Mouse (Mus musculus) limb, embryonic 12.5 days (tissue): ENCODE measurements at regions not wholly inside any gene's neighbourhood (a gene's known extent, or its start where the extent isn't known, plus 50 kb on each side); places are given as distances from the start of the nearest gene placed in this dataset.
A peak's percentile ranks its signal among the peaks of the same experiment; 100 is the strongest.

Source experiments
- ATAC-seq: fragments of 200-750 bp; cut with Nextera tagmentation; 2 replicates; pipeline ENCODE4 v1.8.0; 2017; ENCODE audit warnings: low read depth, moderate TSS enrichment; ENCODE audit not compliant: insufficient number of reproducible peaks, insufficient read depth, low FRiP score, low TSS enrichment
- H3K27ac ChIP-seq: fragments of 300-500 bp; sonication (generic); 2 replicates; pipeline ENCODE4 v1.5.1; 2016; ENCODE audit warnings: mild to moderate bottlenecking, moderate library complexity
- H3K27me3 ChIP-seq: fragments of 300-500 bp; sonication (generic); 2 replicates; pipeline ENCODE4 v1.6.1; 2016; ENCODE audit warnings: mild to moderate bottlenecking, moderate library complexity
- H3K36me3 ChIP-seq: fragments of 300-500 bp; sonication (generic); 2 replicates; pipeline ENCODE4 v1.6.1; 2016; ENCODE audit warnings: mild to moderate bottlenecking, moderate library complexity
- H3K4me1 ChIP-seq: fragments of 300-500 bp; sonication (generic); replicated peaks from 2 replicates; pipeline ENCODE4 v1.6.1; 2016
- H3K4me2 ChIP-seq: fragments of 300-500 bp; sonication (generic); 2 replicates; pipeline ENCODE4 v1.6.1; 2016; ENCODE audit warnings: mild to moderate bottlenecking, moderate library complexity
- H3K4me3 ChIP-seq: fragments of 300-500 bp; sonication (generic); replicated peaks from 2 replicates; pipeline ENCODE4 v1.5.1; 2016; ENCODE audit warnings: mild to moderate bottlenecking
- H3K9ac ChIP-seq: fragments of 300-500 bp; sonication (generic); replicated peaks from 2 replicates; pipeline ENCODE4 v1.6.1; 2016; ENCODE audit warnings: mild to moderate bottlenecking, moderate library complexity
- H3K9me3 ChIP-seq: fragments of 300-500 bp; sonication (generic); 2 replicates; pipeline ENCODE4 v1.6.1; 2016; ENCODE audit warnings: mild to moderate bottlenecking, moderate library complexity
- WGBS: fragments of 180-500 bp; shearing (Covaris S2); methylation state at CpG from one replicate; pipeline ENCODE4 v1.1.7; 2016; 5-methylcytosine and 5-hydroxymethylcytosine counted together

DNA sequence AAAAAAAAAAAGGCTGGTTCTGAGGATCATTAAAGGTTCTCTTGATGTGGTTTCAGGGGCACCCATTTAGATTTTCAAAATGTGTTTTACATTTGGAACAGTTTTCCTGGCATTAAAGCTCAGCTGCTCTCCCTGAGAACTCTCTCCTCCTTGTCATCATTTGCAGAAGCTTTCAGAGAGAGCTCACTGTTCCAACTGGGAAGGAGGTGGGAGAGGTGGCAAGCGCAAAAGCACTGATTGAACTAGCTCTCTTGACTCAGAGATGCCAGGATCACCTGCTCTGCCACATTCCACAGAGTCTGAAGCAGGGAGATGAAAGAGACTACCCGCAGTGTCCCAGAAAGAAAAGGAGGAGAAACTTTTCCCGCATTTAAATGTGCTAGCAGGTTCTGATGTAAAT, 220.5 kb upstream of the Gbe1 start:
- no peak overlapping the region for H3K9ac ChIP-seq
- no peaks in the 10 kb centered on the region for H3K4me1 ChIP-seq
- no peak overlapping the region for H3K27ac ChIP-seq
- H3K4me2 ChIP-seq, result no peak overlapping the region
- no peak overlapping the region for H3K4me3 ChIP-seq
- WGBS, result 19% methylated on average over 3 of the region's 3 CpGs
- ATAC-seq, result no peak
- no peaks in the 10 kb centered on the region for H3K36me3 ChIP-seq
- no peaks in the 10 kb centered on the region for H3K27me3 ChIP-seq
- no peaks in the 10 kb centered on the region for H3K9me3 ChIP-seq

DNA sequence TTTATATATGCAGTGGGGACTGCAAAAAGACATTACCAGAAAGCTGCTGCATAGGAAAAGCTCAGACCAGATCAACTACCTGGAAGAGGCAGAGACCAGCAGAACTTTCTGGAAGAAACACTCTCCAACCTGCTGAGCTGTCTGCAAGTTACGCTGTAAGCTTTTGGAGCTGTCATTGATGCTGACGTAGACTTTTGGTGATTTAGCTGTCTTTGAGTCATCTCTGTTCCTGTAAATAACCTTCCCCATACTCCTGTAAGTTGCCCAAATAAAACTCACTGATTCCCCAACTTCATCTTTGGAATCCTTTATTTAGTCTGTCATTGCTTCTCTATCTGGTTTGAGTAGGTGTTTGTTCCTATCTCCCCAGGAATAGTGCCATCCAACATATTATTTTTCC, 218.5 kb upstream of the Gbe1 start:
- H3K36me3 ChIP-seq, result no peaks in the 10 kb centered on the region
- no peaks in the 10 kb centered on the region for H3K27me3 ChIP-seq
- H3K4me2 ChIP-seq, result no peak overlapping the region
- ATAC-seq, result no peak
- no peak overlapping the region for H3K4me3 ChIP-seq
- 79% methylated on average over 2 of the region's 2 CpGs for WGBS
- H3K27ac ChIP-seq, result no peak overlapping the region
- no peaks in the 10 kb centered on the region for H3K9me3 ChIP-seq
- no peaks in the 10 kb centered on the region for H3K4me1 ChIP-seq
- no peak overlapping the region for H3K9ac ChIP-seq

DNA sequence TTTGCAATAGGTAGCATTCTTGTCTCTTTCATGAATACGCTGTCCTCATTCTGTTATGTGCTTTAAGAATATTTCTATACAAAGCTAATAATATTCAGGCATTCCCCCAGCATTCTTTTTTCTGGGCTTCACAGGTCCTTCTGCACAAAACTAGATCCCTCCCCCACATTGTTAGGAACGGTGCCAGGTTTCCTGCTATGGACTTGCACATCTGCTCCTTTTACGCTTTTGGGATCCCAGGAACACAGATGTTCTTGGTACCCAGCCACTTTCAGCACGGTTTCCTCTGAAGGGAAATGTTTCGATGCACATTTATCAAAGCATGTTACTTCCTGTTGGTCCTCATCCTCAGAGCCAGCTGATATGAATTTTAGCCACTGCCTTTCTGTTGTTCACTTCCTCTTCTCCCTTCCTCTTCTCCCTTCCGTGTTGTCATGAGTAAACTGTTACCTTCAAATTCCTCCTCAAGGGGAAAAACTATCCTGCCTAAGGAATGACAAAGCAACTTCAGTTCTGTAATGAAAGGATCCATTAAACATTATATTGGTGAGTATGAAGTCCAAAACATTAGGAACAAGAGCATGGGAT, 209.9 kb upstream of the Gbe1 start:
- Histone ChIP-seq H3K4me3 (no peak overlapping the region), H3K9ac (no peak overlapping the region), H3K27me3 (no peaks in the 10 kb centered on the region), H3K4me1 (peaks cover 4% of the 10 kb centered on the region; the same call in 1 of the 2 replicates), H3K36me3 (no peaks in the 10 kb centered on the region), H3K9me3 (no peaks in the 10 kb centered on the region), H3K27ac (no peak overlapping the region), H3K4me2 (no peak overlapping the region)
- ATAC-seq, result no peak
- WGBS, result 37% methylated on average over 6 of the region's 6 CpGs

DNA sequence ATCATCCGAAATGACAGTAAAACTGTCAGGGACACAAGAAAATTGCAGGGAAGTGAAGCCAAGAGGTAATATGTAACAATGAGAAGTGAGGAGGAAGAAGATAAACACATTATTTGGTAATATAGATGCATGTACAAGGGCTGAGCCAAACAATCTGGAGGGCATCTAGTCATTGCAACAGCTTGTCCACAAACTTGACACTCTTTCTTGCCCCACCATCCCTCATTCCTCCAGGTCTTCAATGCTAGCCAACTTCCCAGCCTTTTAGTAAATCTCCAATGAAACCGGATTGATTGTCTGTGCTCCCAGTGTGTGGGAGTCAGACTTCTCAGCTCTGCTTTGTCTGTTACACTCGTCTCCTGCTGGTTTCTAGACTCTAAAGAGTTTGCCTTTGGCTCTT, 172.3 kb upstream of the Gbe1 start:
- H3K36me3 ChIP-seq, result no peaks in the 10 kb centered on the region
- no peaks in the 10 kb centered on the region for H3K4me1 ChIP-seq
- no peaks in the 10 kb centered on the region for H3K9me3 ChIP-seq
- no peaks in the 10 kb centered on the region for H3K27me3 ChIP-seq
- no peak overlapping the region for H3K9ac ChIP-seq
- no peak overlapping the region for H3K27ac ChIP-seq
- H3K4me3 ChIP-seq, result no peak overlapping the region
- no peak overlapping the region for H3K4me2 ChIP-seq
- WGBS, result 73% methylated on average over 3 of the region's 3 CpGs
- no peak for ATAC-seq

DNA sequence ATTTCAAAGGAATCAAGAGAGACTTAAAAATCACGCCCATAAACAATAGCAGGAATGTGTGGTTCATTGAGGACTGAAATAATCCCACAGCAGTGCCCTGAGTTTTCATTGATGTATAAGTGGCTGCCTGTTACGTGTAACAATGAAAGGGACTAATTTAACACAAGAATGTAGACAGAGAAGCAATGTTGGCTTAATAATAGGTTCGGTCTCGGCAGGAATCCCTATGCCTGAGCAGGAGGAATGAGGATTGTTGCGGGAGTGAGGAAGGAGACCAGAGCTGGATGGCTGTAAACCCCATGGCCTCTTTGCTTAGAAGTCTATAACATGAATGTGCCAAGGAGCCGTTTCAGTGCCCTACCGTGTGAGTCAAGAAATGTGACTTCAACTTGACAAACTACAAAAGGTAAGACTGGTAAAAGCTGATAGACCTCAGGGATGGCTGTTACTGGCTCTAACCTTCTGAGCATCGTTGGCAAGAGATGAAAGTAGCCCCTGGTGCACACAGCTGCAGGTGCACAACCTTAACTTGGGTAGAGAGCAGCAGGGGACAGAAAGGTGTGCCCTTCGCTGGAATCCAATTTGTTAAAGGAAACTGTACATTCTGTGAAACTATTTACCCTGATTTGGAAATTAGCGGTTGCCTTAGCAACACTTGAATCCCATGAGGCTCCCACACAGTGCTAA, 165.9 kb upstream of the Gbe1 start:
- Histone ChIP-seq H3K27ac (no peak overlapping the region), H3K27me3 (no peaks in the 10 kb centered on the region), H3K36me3 (no peaks in the 10 kb centered on the region), H3K4me2 (no peak overlapping the region), H3K4me1 (no peaks in the 10 kb centered on the region), H3K4me3 (no peak overlapping the region), H3K9me3 (no peaks in the 10 kb centered on the region), H3K9ac (no peak overlapping the region)
- ATAC-seq, result no peak
- 58% methylated on average over 10 of the region's 10 CpGs for WGBS

DNA sequence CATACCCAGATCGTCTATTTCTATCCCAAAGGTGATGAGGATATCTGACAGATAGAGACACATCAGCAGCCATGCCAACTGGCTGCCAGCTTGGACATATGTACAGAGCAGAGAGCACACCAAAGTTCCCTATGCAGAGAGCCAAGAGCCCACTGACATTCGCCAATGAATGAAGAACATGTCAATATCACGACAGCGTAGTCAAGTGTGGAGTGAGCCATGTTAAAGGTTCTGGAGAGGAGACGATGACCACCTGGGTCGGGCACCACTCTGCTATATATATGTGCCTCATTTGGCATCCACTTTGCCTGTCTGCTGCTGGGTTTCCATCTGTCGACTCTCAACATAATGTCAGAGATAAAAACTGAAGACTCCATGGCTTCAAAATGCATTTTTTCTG, 159.2 kb upstream of the Gbe1 start:
- Histone ChIP-seq H3K4me3 (no peak overlapping the region), H3K9me3 (no peaks in the 10 kb centered on the region), H3K4me1 (no peaks in the 10 kb centered on the region), H3K27ac (no peak overlapping the region), H3K36me3 (no peaks in the 10 kb centered on the region), H3K9ac (no peak overlapping the region), H3K4me2 (no peak overlapping the region), H3K27me3 (no peaks in the 10 kb centered on the region)
- 91% methylated on average over 7 of the region's 7 CpGs for WGBS
- no peak for ATAC-seq

DNA sequence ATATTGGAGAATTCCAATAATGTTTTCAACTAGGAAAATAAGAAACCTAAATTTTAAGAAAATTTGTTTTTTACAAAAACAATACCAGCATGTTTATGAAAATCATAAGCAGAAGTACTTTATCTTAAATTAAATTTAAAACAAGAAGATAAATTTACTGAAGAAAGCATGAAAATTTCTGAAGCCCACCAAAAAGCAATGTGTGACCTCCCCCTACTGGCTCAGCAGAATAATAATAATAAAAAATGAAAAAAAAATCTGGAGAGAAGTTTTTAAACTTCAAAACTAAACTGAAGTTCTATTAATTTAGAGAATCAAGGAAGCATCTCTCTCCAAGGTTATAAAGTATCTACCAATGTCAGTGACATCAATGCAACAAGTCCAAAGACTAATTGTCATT, 153.2 kb upstream of the Gbe1 start:
- H3K27me3 ChIP-seq, result no peaks in the 10 kb centered on the region
- no peak for ATAC-seq
- H3K4me2 ChIP-seq, result no peak overlapping the region
- H3K4me3 ChIP-seq, result no peak overlapping the region
- no peaks in the 10 kb centered on the region for H3K36me3 ChIP-seq
- H3K27ac ChIP-seq, result no peak overlapping the region
- H3K9ac ChIP-seq, result no peak overlapping the region
- no peaks in the 10 kb centered on the region for H3K4me1 ChIP-seq
- H3K9me3 ChIP-seq, result no peaks in the 10 kb centered on the region

DNA sequence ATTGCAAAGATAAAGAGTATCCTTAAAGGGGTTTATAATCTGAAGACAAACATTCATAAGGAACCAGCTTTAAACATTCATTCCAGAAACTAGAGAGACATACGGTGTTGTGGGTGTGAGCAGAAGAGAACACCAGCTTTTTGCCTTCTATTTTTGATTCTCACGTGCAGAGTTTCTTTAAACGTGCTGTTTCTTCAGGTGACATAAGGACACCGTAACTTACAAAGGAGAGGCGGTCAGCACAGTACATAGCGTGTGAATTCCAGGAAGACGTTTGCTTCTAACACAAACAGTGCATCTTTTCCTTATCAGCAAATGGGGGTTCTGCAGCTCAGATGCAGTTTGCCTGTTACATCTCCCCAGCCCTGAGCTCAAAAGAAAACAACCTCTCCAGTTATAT, 138.6 kb upstream of the Gbe1 start:
- Histone ChIP-seq H3K4me3 (no peak overlapping the region), H3K27me3 (no peaks in the 10 kb centered on the region), H3K27ac (no peak overlapping the region), H3K9ac (no peak overlapping the region), H3K9me3 (no peaks in the 10 kb centered on the region), H3K36me3 (no peaks in the 10 kb centered on the region), H3K4me2 (no peak overlapping the region), H3K4me1 (no peaks in the 10 kb centered on the region; the same call in 1 of the 2 replicates)
- 45% methylated on average over 7 of the region's 7 CpGs for WGBS
- no peak for ATAC-seq

DNA sequence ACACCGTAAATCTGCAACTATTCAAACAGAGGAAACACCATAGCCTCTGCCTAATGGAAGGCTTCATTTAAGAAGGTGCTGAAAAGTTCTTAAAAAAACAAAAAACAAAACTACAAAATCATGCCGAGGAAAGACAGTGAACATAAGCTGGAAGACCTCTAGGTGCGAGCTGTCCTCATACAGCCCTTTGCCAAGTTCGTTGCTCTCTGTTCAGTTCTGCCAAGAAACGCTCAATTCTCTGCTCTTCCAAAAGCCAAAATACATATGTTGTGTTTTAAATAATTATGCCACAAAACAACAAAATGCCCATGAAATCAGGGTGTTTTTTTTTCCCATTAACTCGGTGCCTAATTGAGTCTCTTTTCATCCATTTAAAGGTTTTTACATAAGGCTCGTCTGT, 134.8 kb upstream of the Gbe1 start:
- no peaks in the 10 kb centered on the region for H3K36me3 ChIP-seq
- no peak overlapping the region for H3K4me3 ChIP-seq
- no peaks in the 10 kb centered on the region for H3K9me3 ChIP-seq
- no peak for ATAC-seq
- no peaks in the 10 kb centered on the region; the same call in 1 of the 2 replicates for H3K4me1 ChIP-seq
- no peak overlapping the region for H3K4me2 ChIP-seq
- WGBS, result 72% methylated on average over 7 of the region's 7 CpGs
- no peaks in the 10 kb centered on the region for H3K27me3 ChIP-seq
- no peak overlapping the region for H3K9ac ChIP-seq
- no peak overlapping the region for H3K27ac ChIP-seq

DNA sequence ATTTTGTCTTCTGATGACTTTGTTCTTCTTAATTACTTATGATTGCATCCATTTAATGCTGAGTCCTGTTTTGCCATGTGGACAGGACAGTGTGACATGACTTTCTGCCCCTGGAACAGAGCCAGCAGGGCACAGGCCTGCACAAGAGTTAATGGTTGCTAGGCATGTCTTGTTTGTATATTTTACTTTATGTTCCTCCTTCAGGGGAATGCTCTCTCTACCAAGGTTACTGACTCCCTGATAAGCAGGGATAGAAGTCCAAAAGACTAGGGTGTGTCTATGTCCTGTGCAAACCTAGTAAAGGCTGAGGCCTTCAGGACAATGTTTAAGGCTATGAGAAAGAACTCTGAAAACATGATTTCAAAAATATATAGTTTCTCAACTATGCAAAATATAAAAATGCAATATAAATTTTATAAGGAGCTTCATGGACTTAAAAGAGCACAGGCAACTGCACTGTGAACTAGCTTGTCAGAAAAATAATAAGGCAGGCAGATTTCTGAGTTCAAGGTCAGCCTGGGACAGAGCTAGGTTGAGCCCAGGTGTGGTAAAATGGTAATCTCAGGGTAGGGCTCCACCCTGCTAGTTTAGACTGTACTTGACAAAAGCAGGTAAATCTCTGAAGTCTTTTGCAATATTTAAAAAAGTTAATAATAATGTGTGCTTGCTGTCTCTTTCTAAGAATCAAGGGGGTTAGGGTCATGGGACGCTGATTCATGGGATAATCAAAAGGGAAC, 99.7 kb upstream of the Gbe1 start:
- 35% methylated on average over 1 of the region's 1 CpGs for WGBS
- H3K4me3 ChIP-seq, result no peak overlapping the region
- H3K27ac ChIP-seq, result no peak overlapping the region
- ATAC-seq, result no peak
- peaks cover 15% of the 10 kb centered on the region; the same call in 1 of the 2 replicates for H3K4me1 ChIP-seq
- no peaks in the 10 kb centered on the region for H3K36me3 ChIP-seq
- no peak overlapping the region for H3K4me2 ChIP-seq
- peaks cover 5% of the 10 kb centered on the region for H3K9me3 ChIP-seq
- H3K27me3 ChIP-seq, result no peaks in the 10 kb centered on the region
- no peak overlapping the region for H3K9ac ChIP-seq

DNA sequence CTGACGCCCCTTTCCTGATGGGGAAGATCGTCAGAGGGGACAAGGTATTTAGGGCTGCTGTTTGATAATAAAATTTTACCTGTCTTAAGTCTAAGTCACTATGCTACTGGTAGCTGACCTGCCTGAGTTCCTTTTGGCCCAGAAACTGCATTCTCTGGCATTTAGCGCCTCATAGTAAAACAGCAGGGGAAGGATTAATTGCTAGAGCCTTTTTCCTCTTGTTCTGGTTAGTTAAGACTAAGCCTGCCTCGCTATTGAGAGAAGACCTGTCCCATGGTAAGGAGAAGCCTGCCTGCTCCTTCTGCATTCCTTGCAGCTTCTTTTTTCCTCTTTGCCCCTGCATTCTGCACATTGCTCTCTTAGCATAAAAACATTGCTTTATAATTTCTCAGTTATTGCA, 98.9 kb upstream of the Gbe1 start:
- 5% methylated on average over 4 of the region's 4 CpGs for WGBS
- Histone ChIP-seq H3K36me3 (no peaks in the 10 kb centered on the region), H3K9ac (no peak overlapping the region), H3K4me2 (no peak overlapping the region), H3K9me3 (peaks cover 5% of the 10 kb centered on the region), H3K4me3 (no peak overlapping the region), H3K27ac (peak overlapping the region; percentile 29; the same call in 1 of the 2 replicates), H3K4me1 (peaks cover 15% of the 10 kb centered on the region; the same call in 1 of the 2 replicates), H3K27me3 (no peaks in the 10 kb centered on the region)
- no peak; the same call in 1 of the 2 replicates for ATAC-seq
